Mouse (Mus musculus): ENCODE results near the gene Nfkb1. TPM values are rescaled to one million over a fixed set of nuclear protein-coding genes. Genes with fewer than 3 reads are reported as not detected.

Gene Nfkb1
- polyA plus RNA-seq, 1 experiment from 2014 or later = 23.5 TPM

GRCm38 (mm10) chr3:135640203-135640602, 51.1 kb downstream of the Nfkb1 start:
- H3K4me2 ChIP-seq (ENCODE audit: low read length) = no peak overlapping the region
- no peak overlapping the region; a peak in 1 of 4 replicates for H3K27ac ChIP-seq (replicated peaks in 1 of 2; ENCODE audit: control insufficient read depth in 1 of 2, insufficient read depth in 1 of 2, low read depth in 2 of 2, low read length in 2 of 2)
- no peaks in the 10 kb centered on the region for H3K9me3 ChIP-seq (ENCODE audit: control insufficient read depth, low read length)
- H3K4me3 ChIP-seq (ENCODE audit: control insufficient read depth in 1 of 2, insufficient read depth in 1 of 2, low read depth in 1 of 2, low read length in 2 of 2) = no peak overlapping the region
- H3K27me3 ChIP-seq (ENCODE audit: control insufficient read depth, insufficient read depth, low read length) = no peaks in the 10 kb centered on the region
- ATAC-seq (ENCODE audit: insufficient number of reproducible peaks, insufficient read depth, low FRiP score, low read depth) = no peak
- WGBS = 86% methylated on average over 5 of the region's 5 CpGs
- no peak overlapping the region for H3K9ac ChIP-seq (ENCODE audit: low read length)
- peaks cover 31 to 49% of the 10 kb centered on the region in 2 experiments for H3K4me1 ChIP-seq (ENCODE audit: control insufficient read depth in 2 of 2, insufficient read depth in 2 of 2, low read length in 2 of 2)
- H3K36me3 ChIP-seq (ENCODE audit: control insufficient read depth, insufficient read depth, low read length) = peaks cover 26% of the 10 kb centered on the region

- Histone ChIP-seq H3K27ac (replicated peaks in 1 of 2; ENCODE audit: control insufficient read depth in 1 of 2, insufficient read depth in 1 of 2, low read depth in 2 of 2, low read length in 2 of 2) (peak overlapping the region in 1 of 2 experiments; percentile 44; a peak in 1 of 4 replicates), H3K4me2 (ENCODE audit: low read length) (no peak overlapping the region), H3K36me3 (ENCODE audit: control insufficient read depth, insufficient read depth, low read length) (peaks cover 14% of the 10 kb centered on the region; the same call in 1 of the 2 replicates), H3K9ac (ENCODE audit: low read length) (0 out of 2 replicates have a peak overlapping the region, but pooled peaks have one; percentile 23), H3K4me3 (ENCODE audit: control insufficient read depth in 1 of 2, insufficient read depth in 1 of 2, low read depth in 1 of 2, low read length in 2 of 2) (no peak overlapping the region), H3K27me3 (ENCODE audit: control insufficient read depth, insufficient read depth, low read length) (no peaks in the 10 kb centered on the region), H3K4me1 (ENCODE audit: control insufficient read depth in 2 of 2, insufficient read depth in 2 of 2, low read length in 2 of 2) (peaks cover 28 to 51% of the 10 kb centered on the region in 2 experiments), H3K9me3 (ENCODE audit: control insufficient read depth, low read length) (no peaks in the 10 kb centered on the region)
- WGBS = 37% methylated on average over 5 of the region's 5 CpGs
- ATAC-seq (ENCODE audit: insufficient number of reproducible peaks, insufficient read depth, low FRiP score, low read depth) = no peak
These were observed 53.8 kb downstream of the Nfkb1 start for GRCm38 (mm10) chr3:135637592-135637991.

GRCm38 (mm10) chr3:135636454-135636853, 54.9 kb downstream of the Nfkb1 start:
- peaks cover 23 to 42% of the 10 kb centered on the region in 2 experiments for H3K4me1 ChIP-seq (ENCODE audit: control insufficient read depth in 2 of 2, insufficient read depth in 2 of 2, low read length in 2 of 2)
- H3K9me3 ChIP-seq (ENCODE audit: control insufficient read depth, low read length) = no peaks in the 10 kb centered on the region
- no peak overlapping the region for H3K27ac ChIP-seq (replicated peaks in 1 of 2; ENCODE audit: control insufficient read depth in 1 of 2, insufficient read depth in 1 of 2, low read depth in 2 of 2, low read length in 2 of 2)
- H3K36me3 ChIP-seq (ENCODE audit: control insufficient read depth, insufficient read depth, low read length) = peaks cover 13% of the 10 kb centered on the region; the same call in 1 of the 2 replicates
- no peak overlapping the region for H3K9ac ChIP-seq (ENCODE audit: low read length)
- ATAC-seq (ENCODE audit: insufficient number of reproducible peaks, insufficient read depth, low FRiP score, low read depth) = no peak
- 30% methylated on average over 14 of the region's 14 CpGs for WGBS
- H3K4me2 ChIP-seq (ENCODE audit: low read length) = no peak overlapping the region
- H3K27me3 ChIP-seq (ENCODE audit: control insufficient read depth, insufficient read depth, low read length) = no peaks in the 10 kb centered on the region
- H3K4me3 ChIP-seq (ENCODE audit: control insufficient read depth in 1 of 2, insufficient read depth in 1 of 2, low read depth in 1 of 2, low read length in 2 of 2) = no peak overlapping the region

- no peak overlapping the region for H3K4me2 ChIP-seq (ENCODE audit: low read length)
- ATAC-seq (ENCODE audit: insufficient number of reproducible peaks, insufficient read depth, low FRiP score, low read depth) = no peak
- 45% methylated on average over 14 of the region's 14 CpGs for WGBS
- no peaks in the 10 kb centered on the region for H3K9me3 ChIP-seq (ENCODE audit: control insufficient read depth, low read length)
- peaks cover 13% of the 10 kb centered on the region; the same call in 1 of the 2 replicates for H3K36me3 ChIP-seq (ENCODE audit: control insufficient read depth, insufficient read depth, low read length)
- no peak overlapping the region for H3K4me3 ChIP-seq (ENCODE audit: control insufficient read depth in 1 of 2, insufficient read depth in 1 of 2, low read depth in 1 of 2, low read length in 2 of 2)
- peaks cover 18 to 36% of the 10 kb centered on the region in 2 experiments for H3K4me1 ChIP-seq (ENCODE audit: control insufficient read depth in 2 of 2, insufficient read depth in 2 of 2, low read length in 2 of 2)
- H3K27ac ChIP-seq (replicated peaks in 1 of 2; ENCODE audit: control insufficient read depth in 1 of 2, insufficient read depth in 1 of 2, low read depth in 2 of 2, low read length in 2 of 2) = no peak overlapping the region
- H3K27me3 ChIP-seq (ENCODE audit: control insufficient read depth, insufficient read depth, low read length) = no peaks in the 10 kb centered on the region
- no peak overlapping the region for H3K9ac ChIP-seq (ENCODE audit: low read length)
These were observed 55.5 kb downstream of the Nfkb1 start for GRCm38 (mm10) chr3:135635646-135636434.

- H3K4me2 ChIP-seq (ENCODE audit: low read length) = no peak overlapping the region
- no peaks in the 10 kb centered on the region for H3K27me3 ChIP-seq (ENCODE audit: control insufficient read depth, insufficient read depth, low read length)
- 82% methylated on average over 1 of the region's 1 CpGs for WGBS
- H3K9ac ChIP-seq (ENCODE audit: low read length) = no peak overlapping the region
- H3K4me1 ChIP-seq (ENCODE audit: control insufficient read depth in 2 of 2, insufficient read depth in 2 of 2, low read length in 2 of 2) = peaks cover 14 to 28% of the 10 kb centered on the region in 2 experiments
- no peak overlapping the region for H3K4me3 ChIP-seq (ENCODE audit: control insufficient read depth in 1 of 2, insufficient read depth in 1 of 2, low read depth in 1 of 2, low read length in 2 of 2)
- no peak overlapping the region for H3K27ac ChIP-seq (replicated peaks in 1 of 2; ENCODE audit: control insufficient read depth in 1 of 2, insufficient read depth in 1 of 2, low read depth in 2 of 2, low read length in 2 of 2)
- ATAC-seq (ENCODE audit: insufficient number of reproducible peaks, insufficient read depth, low FRiP score, low read depth) = no peak
- H3K36me3 ChIP-seq (ENCODE audit: control insufficient read depth, insufficient read depth, low read length) = peaks cover 17% of the 10 kb centered on the region; the same call in 1 of the 2 replicates
- H3K9me3 ChIP-seq (ENCODE audit: control insufficient read depth, low read length) = no peaks in the 10 kb centered on the region
These were observed 56.3 kb downstream of the Nfkb1 start for GRCm38 (mm10) chr3:135635030-135635429.

GRCm38 (mm10) chr3:135634275-135634674, 57.1 kb downstream of the Nfkb1 start:
- Histone ChIP-seq H3K9me3 (ENCODE audit: control insufficient read depth, low read length) (no peaks in the 10 kb centered on the region), H3K4me2 (ENCODE audit: low read length) (no peak overlapping the region), H3K4me3 (ENCODE audit: control insufficient read depth in 1 of 2, insufficient read depth in 1 of 2, low read depth in 1 of 2, low read length in 2 of 2) (no peak overlapping the region), H3K27ac (replicated peaks in 1 of 2; ENCODE audit: control insufficient read depth in 1 of 2, insufficient read depth in 1 of 2, low read depth in 2 of 2, low read length in 2 of 2) (no peak overlapping the region), H3K4me1 (ENCODE audit: control insufficient read depth in 2 of 2, insufficient read depth in 2 of 2, low read length in 2 of 2) (peaks cover 14 to 32% of the 10 kb centered on the region in 2 experiments), H3K27me3 (ENCODE audit: control insufficient read depth, insufficient read depth, low read length) (no peaks in the 10 kb centered on the region), H3K36me3 (ENCODE audit: control insufficient read depth, insufficient read depth, low read length) (peaks cover 16% of the 10 kb centered on the region), H3K9ac (ENCODE audit: low read length) (no peak overlapping the region)
- no peak for ATAC-seq (ENCODE audit: insufficient number of reproducible peaks, insufficient read depth, low FRiP score, low read depth)
- 86% methylated on average over 3 of the region's 3 CpGs for WGBS

- 62% methylated on average over 4 of the region's 4 CpGs for WGBS
- ATAC-seq (ENCODE audit: insufficient number of reproducible peaks, insufficient read depth, low FRiP score, low read depth) = no peak
These were observed 59.5 kb downstream of the Nfkb1 start for GRCm38 (mm10) chr3:135631856-135632255.

More at GRCm38 (mm10) chr3:135631856-135632255, 59.5 kb downstream of the Nfkb1 start:
- peaks cover 19 to 38% of the 10 kb centered on the region in 2 experiments for H3K4me1 ChIP-seq (ENCODE audit: control insufficient read depth in 2 of 2, insufficient read depth in 2 of 2, low read length in 2 of 2)
- no peak overlapping the region for H3K27ac ChIP-seq (replicated peaks in 1 of 2; ENCODE audit: control insufficient read depth in 1 of 2, insufficient read depth in 1 of 2, low read depth in 2 of 2, low read length in 2 of 2)
- H3K9me3 ChIP-seq (ENCODE audit: control insufficient read depth, low read length) = no peaks in the 10 kb centered on the region
- no peak overlapping the region for H3K4me3 ChIP-seq (ENCODE audit: control insufficient read depth in 1 of 2, insufficient read depth in 1 of 2, low read depth in 1 of 2, low read length in 2 of 2)
- H3K9ac ChIP-seq (ENCODE audit: low read length) = no peak overlapping the region
- no peaks in the 10 kb centered on the region for H3K27me3 ChIP-seq (ENCODE audit: control insufficient read depth, insufficient read depth, low read length)
- no peak overlapping the region for H3K4me2 ChIP-seq (ENCODE audit: low read length)
- H3K36me3 ChIP-seq (ENCODE audit: control insufficient read depth, insufficient read depth, low read length) = peaks cover 27% of the 10 kb centered on the region
